Mouse (Mus musculus) fat pad, adult 2 months (tissue): ENCODE results near the gene Gm3045.

Experiments used
- DNase-seq: peaks from one replicate; pipeline ENCODE4 v3.0.0-alpha.2; 2011; ENCODE audit warnings: low read depth, low spot score; ENCODE audit errors: extremely low read depth

The Gm3045 gene

DNA sequence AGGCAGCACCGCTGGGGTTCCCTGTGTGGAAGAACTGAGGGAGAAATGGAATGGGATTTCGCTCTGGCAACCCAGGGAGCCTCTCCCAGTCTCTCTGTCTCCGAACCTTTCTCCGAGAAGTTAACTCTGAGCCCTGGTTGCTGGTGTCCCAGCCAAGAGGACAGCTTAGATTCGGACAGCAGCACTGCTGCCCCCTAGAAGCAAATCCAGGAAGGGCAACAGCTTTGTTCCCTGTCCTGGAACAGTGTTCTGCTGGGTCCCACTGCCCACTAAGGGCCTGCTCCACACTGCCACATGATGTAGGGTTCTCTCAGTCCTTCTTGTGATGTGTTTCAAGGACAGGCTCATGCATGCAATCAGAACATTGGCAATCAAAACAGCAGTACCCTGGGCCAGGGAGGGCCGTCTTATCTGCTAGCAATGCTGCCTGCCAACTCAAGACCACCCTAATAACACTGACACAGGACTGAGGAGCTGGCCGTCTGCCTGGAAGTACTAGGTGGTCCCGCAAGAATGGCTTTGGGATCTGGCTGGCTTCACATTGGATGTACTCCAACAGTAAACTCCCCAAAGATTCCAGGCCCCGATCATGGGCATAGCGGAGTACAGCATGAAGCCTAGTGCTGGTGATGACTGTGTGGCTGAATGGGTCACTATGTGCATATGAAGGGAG is 9.4 kb downstream of the Gm3045 start:
- no peak for DNase-seq

DNA sequence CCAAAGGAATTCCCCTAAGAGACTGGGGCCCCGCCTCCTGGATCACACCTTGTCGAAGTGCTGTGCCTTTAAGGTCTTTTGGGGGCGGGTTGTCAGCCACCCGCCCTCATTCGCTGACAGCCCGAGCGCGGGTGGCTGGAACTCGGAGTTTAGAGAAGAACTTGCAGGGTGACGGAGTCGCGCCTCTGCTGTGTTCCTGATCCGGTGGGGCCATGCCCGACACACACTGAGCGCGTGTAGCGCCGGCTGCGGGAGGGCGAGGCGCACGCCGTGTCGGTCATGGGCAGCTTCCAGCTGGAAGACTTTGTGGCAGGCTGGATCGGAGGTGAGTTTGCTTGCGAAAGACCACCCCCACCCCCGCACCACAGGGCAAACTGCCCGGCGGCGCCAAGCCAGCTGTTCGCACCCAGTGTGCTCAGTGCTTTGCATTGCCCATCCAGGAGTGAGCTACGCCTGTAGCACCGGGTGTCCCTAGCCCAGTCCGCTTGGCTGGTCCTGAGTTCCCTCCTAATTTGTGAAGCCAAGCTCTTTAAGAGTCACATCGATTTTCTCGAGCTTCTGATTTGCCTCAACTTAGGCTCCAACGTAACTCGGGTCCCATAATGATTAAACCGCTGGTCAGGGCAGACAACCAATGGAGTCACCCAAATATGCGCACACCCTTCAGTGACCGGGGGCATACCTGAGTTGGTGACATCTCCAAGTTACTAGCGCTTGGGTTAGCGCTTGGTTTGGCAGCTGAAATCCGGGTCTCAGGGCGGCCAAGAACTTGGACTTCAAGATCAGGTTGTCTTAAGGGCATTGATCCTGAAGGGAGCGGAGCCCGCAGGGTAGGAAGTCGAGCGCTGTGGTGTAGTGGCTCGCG is 12.0 kb downstream of the Gm3045 start, which contains the start of gene Slc25a48:
Gene Slc25a48 (plus strand): TSS at position 145 of the 865 bp plus-strand sequence.
- no peak for DNase-seq

DNA sequence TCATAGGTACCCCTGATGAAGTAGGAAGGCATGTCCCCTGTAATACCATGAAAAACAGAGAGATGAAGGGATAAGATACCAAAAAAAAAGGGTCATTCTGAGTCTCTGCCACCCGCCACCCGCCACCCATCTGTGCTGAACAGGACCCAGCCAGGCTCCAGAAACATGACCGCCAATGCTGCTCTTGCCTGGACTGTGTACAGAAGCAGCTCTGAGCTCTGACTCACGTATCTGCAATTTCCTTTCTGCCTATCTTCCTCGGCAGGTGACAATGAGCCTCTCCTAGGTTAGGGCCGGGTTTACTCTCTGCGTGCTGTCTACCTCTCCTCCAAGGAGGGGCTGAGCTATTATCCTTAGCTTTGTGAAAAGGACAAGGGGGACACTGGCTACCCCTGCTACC is 17.0 kb downstream of the Gm3045 start:
- no peak for DNase-seq

DNA sequence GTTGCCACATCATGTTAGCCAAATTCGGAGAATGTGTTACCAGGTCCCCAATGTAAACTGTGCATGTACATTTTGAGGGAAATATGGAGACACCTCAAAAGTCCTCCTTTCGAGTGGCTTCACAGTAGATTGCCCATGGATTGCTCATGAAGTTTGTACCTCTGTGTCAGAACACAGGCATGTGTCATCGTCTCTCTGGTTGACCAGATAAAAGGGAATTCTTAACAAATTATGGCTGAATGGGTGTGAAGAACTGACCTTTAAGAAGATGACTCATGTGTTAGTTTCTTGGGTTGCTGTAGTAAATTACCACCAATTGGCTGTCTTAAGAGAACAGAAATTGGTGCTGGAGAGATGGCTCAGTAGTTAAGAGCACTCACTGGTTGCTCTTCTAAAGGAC is 17.7 kb downstream of the Gm3045 start:
- no peak for DNase-seq

DNA sequence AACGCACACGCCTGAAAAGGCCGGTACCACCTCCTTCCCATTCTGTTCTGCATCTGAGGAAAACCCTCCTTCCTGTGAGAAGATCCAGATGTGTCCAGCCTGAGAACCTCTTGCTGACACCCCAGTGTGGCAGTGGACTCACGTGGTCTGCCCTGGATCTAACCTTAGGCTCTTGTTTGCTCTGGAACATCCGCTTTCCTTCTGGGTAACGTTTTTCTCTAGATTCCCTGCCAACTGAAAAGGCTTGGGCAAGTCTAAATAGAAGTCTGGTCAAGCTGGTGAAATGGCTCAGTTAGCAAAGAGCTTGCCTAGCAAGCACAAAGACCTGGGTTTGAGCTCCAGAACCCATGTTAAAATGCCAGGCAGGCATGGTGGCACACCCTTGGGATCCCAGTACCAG is 18.6 kb downstream of the Gm3045 start:
- no peak for DNase-seq

DNA sequence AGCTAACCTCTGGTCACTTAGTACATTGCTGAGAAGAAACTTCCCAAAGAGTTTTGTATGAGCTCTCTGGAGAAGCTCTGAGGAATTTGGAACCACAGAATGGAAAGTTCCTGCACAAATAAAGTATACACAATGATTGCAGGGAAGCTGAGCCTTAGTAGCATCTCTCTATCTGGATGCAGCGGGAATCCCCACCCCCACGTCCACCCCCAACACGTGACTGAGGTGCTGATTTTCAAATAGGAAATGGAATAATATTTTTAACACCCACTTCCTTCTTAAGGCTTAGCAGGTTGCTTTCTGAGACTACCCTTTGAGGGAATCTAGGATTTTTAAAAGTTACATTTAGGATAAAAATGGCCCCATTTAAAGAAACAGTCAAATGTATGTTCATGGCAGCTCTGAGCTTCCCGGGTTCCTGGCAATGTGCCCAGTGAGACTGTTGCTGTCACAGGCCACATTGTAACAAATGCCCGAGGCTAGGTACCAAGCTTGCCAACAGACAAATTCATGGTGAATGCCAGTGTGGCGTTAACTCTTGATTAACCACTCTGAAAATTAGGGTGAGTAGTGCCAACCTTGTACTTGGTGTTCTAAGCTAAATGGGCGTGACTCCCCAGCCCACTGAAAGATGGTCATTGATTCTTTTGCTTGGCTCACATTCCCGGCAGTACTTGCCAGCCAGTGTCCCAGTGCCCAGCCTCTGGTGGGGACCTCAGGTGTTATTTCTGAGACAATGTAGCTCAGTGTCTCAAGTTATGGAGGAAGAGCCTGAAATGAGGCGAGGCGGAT is 23.0 kb downstream of the Gm3045 start:
- peak; percentile 47 for DNase-seq

DNA sequence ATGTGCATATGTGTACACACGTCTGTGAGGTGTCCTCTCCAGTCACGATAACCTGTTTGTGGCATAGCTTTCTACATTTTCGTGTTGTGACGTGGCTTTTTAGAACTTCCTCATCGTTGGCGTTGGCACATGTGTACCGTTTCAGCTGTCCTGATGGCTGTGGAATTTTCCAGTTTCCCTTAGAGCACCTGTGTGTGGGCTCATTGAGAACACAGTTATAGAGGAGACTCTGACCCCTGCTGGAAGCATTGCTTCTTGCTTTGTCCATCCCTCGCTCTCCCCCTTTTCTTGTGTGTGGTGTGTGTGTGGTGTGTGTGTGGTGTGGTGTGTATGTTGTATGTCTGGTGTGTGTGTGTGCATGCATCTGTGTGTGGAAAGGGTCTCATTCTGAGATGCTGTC is 23.6 kb downstream of the Gm3045 start:
- no peak for DNase-seq

DNA sequence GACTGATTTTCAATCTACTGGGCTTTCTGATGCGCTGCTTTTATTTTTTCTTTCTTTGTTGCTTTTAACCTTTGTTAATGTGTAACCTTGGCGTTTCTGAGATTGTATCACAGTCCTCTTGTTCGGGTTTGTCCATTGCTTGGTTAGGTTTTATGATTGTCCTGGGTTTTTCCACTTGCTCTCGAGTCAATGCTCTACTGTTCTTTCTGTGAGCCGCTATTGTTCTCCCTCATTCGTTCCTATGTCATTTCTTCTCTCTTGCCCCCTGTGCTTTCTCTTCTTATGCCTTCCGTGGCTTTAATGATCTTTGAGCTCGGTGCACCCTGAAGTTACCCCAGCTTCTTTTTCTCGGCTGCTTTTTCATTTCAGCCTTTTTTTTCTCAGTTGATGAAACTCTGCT is 31.6 kb downstream of the Gm3045 start:
- no peak for DNase-seq

DNA sequence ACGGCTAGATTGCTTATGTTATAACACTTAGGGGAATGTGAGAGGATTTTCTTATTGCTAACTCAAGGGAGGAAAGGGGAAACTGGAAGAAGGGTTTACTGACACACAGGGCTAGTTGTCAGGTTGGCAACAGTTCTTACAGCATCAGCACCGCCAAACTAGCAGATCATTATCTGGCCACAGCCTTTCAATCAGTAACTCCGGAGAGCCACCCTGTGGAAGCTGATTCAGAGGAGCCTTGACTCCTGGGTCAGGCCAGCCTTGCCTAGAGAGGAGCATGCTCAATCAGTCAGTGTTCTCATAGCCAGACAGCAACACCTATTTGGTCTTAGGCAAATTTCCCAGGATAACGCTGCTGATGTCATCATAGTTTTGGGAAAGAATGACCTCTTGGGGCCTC is 35.1 kb downstream of the Gm3045 start:
- DNase-seq, result no peak

DNA sequence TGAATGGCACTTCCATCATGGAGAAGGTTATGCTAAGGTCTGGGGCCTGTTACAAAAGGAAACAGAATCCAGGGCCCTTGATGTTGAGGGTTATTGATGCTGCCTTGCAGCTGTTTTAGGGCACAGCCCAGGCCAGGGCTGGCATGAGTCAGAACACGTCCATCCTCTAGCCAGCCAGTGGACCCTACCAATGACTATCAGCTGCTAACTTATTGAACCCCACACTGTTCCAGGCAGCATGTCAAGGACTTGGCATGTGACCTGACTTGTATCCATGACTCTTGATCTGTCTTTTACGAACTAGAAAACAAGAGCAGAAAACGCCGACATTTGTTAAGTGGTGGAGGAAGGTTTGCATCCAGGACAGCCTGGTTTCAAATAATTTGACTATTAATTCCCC is 36.4 kb downstream of the Gm3045 start:
- DNase-seq, result no peak

DNA sequence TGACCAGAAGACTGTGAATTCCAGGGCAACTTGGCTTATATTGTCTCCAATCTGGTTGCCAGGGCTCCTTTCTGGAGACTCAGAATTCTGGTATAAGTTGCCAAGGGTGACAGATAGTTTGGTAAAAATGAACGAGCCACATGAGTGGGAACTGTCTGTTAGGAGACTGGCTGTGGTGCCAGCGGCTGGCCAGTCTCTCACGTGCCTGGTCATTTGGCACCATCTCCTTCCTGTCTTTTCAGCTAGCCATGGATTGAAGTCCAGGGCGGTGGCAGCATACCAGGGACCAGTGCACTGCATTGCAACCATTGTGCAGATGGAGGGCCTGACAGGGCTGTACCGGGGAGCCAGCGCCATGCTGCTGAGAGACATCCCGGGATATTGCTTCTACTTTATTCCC is 36.9 kb downstream of the Gm3045 start:
- DNase-seq, result no peak

DNA sequence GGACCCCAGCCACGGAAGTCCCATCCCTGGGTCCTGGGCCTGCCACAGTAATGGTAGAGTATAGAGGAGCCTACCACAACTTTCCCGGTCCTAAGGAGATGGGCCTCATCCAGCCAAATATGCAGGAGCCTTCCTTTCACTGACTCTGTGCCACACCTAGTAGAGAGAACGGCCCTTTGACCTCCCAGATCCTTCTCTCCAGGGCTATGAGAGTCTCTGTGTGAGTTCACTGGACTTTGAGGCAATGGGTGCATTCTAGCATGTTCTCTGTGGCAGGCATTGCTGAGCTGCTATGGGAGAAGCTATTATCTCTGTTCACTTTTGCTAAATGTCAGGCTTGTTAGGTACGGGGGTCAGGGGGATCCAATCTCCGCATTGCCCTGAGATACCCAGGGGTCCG is 37.4 kb downstream of the Gm3045 start:
- no peak for DNase-seq

DNA sequence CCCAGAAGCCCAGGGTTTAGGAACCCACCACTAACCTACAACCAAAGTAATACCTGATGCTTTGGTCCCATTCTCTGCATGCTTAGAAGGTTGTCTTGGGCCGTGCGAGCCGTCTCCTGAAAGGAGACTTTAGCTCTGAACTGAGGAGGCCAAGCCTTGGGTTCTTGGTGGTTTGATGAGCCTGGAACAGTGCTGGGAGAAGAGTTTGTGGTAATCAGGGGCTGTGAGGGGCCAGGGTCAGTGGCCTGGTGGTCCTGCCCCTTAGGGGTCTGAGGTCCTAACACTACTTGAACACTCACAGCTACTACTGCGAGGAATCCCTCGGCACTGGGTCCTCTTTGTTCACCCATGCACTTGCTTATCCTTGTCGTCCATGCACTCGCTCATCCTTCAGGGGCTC is 41.4 kb downstream of the Gm3045 start:
- no peak for DNase-seq

DNA sequence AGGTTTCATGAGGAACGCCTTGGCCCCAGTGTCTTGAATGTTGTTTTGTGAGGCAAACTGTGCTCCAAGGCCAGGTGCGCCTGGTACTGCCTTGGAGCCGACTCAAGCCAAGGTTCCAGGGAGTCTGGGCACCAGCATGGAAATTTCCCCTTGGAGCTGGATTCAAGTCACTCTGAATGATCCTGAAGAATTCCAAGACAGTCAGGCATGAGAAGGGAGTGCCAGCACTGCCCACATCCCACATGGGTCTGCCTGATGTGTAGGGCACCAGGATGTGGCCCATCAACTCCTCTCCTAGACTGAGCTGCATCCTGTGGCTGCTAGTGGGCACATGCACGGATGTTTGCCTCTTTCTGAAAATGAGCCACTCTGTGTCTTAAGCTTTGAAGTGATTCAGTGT is 42.1 kb downstream of the Gm3045 start:
- no peak for DNase-seq

DNA sequence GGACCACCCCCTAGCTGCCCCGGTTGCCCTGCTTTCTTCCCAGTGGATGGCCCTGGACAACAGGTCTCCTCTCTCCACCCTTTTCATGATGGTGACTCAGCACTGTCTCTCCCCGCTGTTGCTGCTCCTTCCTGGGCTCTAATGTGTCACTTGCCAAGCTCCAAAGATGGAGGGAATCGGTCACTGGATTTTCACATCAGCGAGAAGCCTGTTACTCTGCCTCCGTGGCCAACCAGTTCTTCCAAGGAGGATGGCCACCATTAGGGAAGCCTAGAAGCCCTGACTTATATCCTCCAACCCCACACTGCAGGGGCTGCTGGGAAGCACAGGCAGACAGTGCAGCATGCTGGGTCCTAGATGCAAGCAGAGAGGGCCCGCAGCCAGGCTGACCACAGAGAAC is 44.8 kb downstream of the Gm3045 start:
- DNase-seq, result no peak

DNA sequence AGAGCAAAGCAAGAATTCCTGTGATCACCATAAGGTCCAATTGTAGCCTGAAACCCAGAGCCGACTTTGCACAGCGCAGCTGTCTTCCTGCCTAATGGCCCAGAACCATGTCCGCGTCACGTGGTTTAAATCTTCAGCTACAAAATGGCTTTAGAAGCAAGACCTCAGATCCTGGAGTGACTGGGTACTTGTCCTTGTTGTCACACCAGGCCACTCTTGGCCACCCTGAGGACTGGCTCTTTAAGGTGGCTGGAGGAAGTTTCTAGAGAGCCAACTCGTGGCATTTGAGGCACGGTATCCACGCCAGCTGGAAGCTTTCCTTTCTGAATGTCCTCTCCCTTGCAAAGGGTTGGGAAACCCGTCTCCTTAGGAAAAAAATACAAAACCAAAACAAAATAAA is 45.6 kb downstream of the Gm3045 start:
- DNase-seq, result no peak

DNA sequence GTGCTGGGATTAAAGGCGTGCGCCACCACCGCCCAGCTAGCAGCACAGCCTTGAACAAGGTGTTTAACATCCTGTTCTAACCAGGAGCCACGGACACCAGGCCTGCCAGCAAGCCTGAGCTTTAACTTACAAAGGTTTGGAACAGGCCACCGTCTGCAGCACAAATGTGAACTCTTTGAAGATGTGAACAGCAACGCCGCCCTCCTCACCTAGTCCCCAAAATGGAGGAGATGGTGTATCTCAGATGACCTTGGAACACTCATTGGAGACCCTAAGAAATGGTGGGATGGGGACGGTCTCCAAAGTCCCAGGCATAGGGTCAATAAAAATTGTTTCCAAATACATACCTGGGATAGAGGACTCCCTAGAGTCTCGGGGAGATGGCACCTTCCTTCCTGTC is 46.3 kb downstream of the Gm3045 start:
- no peak for DNase-seq

DNA sequence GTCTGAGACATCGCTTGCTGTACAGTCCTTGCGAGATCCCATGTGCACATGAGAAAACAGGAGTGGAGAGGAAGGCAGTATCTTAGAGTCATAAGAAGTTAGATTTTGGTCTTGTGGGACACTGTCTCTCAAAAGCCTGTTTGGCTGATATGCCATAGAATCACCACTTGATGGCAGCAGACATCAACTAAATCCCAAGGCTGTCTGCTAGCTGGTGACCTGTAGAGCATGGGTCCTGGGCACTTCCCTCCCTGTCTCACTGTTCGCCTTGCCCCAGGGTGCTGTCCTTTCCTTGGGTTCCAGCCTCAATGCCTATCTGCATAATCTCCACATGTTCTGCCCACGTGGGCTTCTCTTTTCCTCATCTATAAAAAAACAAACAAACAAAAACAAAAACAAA is 49.0 kb downstream of the Gm3045 start:
- DNase-seq, result no peak

DNA sequence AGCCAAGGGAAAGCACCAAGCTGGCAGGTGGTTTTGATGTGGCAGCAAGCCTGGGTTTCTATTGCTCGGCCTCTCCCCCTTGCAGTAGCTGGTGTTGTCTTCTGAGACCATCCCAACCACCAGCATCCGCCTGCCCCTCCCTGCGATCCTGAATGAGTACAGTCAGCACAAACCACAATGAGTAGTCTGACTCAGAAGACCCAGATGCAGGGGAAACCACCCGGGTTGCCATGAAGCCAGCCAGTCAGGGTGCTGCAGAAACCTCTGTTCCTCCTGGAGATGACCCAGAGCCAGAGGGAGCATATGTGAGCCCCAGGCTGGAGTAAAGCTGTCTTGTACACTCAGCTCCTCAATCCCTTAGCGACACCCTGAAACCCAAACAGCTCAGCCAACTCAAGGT is 50.4 kb downstream of the Gm3045 start:
- no peak for DNase-seq

DNA sequence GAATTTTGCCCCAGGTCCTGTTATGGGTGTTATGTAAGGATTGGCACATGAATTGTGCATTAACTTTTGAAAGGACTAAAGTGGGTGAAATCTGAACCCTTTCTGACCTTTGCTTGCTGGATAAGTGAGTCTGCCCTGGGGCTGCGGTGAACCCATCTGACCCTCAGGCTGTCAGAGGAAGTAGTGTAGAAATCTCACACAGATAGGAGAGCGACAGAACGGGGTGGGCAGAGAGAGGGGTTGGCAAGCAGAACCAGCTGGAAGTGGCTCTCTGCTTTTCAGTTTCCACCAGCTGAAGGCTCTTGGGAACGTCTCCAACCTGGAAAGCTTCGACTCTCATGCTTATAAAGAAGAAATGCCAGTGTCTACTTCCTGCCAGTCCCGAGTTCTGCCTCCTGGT is 50.9 kb downstream of the Gm3045 start:
- peak; percentile 8 for DNase-seq

DNA sequence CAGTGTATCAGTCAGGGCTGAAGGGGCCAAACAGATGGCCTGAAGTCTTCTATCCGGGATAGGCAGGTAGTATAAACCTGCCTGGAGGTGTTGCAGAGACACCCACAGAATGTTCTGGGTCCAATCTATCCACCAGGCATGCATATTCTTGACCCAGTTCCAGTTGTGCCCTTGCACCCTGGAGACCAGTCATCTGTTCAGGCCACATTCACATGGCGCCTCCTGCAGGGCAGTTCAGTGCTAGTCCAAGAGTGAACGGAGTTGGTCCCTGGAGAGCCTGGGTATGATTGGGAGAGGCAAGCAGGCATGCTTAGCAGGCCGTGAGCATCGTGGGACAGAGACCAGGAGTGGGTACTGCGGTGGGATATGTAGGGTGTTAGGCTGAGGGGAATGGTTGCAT is 51.6 kb downstream of the Gm3045 start:
- DNase-seq, result no peak

DNA sequence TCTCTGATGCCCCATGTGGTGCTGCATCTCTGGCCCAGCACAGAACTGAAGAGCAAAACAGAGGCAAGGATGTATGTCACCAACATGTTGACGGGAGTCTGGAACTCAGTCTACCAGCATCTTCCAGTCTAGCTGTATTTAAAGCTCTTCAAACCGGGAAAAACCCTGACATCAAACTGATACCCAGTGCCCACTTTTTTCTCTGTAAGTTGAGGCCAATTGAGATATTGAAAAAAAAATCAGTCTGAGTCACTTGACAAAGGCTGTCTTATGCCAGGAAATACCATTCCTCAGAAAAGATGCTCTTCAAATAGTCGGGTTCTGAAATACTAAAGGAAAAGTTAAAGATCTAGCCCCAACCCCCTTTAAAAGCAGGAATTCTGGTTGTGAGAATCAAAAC is 55.8 kb downstream of the Gm3045 start, which contains the start of gene Il9:
Gene Il9 (minus strand): TSS at position 101 of the 400 bp plus-strand sequence.
- no peak for DNase-seq
